Mouse (Mus musculus): ENCODE measurements around the gene Hist1h3h. TPM values are rescaled to one million over a fixed set of nuclear protein-coding genes. Genes with fewer than 3 reads are reported as not detected.
A peak's percentile ranks its signal among the peaks of the same experiment; 100 is the strongest.
"Not testable (repeated sequence)": the region's sequence is repeated elsewhere in the genome, so short reads cannot be mapped to it uniquely, and the experiment has no call there.

The Hist1h3h gene
- polyA plus RNA-seq, 1 experiment from 2014 or later: 9.5 TPM

- DNase-seq (ENCODE audit: low spot score): peak; percentile 64
- Histone ChIP-seq H3K9ac (ENCODE audit: low read depth, low read length) (peak overlapping the region; percentile 67), H3K4me2 (ENCODE audit: low read depth, low read length) (peak overlapping the region; percentile 76), H3K4me3 (ENCODE audit: low read depth, low read length) (peak overlapping the region; percentile 44), H3K27ac (replicated peaks; ENCODE audit: low read depth, low read length) (peak overlapping the region; percentile 92)
- not testable (repeated sequence) for ATAC-seq (ENCODE audit: low read depth); H3K9me3 ChIP-seq (ENCODE audit: control insufficient read depth, low read length); H3K36me3 ChIP-seq (ENCODE audit: control insufficient read depth, insufficient read depth, low read length); H3K4me1 ChIP-seq (ENCODE audit: control insufficient read depth, insufficient read depth, low read length); H3K27me3 ChIP-seq (replicated peaks; ENCODE audit: control insufficient read depth, insufficient read depth, low read length)
- WGBS: 0% methylated on average over 14 of the region's 26 CpGs
These were observed 37.0 kb downstream of the Hist1h3h start for GRCm38 (mm10) chr13:21754294-21755001.

GRCm38 (mm10) chr13:21755707-21756106 lies 38.2 kb downstream of the Hist1h3h start:
- H3K4me1 ChIP-seq (ENCODE audit: control insufficient read depth, insufficient read depth, low read length): peaks cover 7% of the 10 kb centered on the region; the same call in 1 of the 2 replicates
- H3K4me2 ChIP-seq (ENCODE audit: low read depth, low read length): peak overlapping the region; percentile 65
- H3K4me3 ChIP-seq (ENCODE audit: low read depth, low read length): no peak overlapping the region; the same call in 1 of the 2 replicates
- H3K27me3 ChIP-seq (replicated peaks; ENCODE audit: control insufficient read depth, insufficient read depth, low read length): no peaks in the 10 kb centered on the region
- no peaks in the 10 kb centered on the region for H3K36me3 ChIP-seq (ENCODE audit: control insufficient read depth, insufficient read depth, low read length)
- no peak overlapping the region for H3K27ac ChIP-seq (replicated peaks; ENCODE audit: low read depth, low read length)
- 52% methylated on average over 1 of the region's 1 CpGs for WGBS
- DNase-seq (ENCODE audit: low spot score) (no peak), ATAC-seq (ENCODE audit: low read depth) (no peak)
- no peak overlapping the region; the same call in 1 of the 2 replicates for H3K9ac ChIP-seq (ENCODE audit: low read depth, low read length)
- H3K9me3 ChIP-seq (ENCODE audit: control insufficient read depth, low read length): no peaks in the 10 kb centered on the region

Small RNAs within 50 kb of the gene (microRNA-seq; reads per million reads assigned to microRNA genes)
- not detected for gene Gm44357 (ENCODE audit: borderline number of aligned reads)
- not detected for gene Gm44367 (ENCODE audit: borderline number of aligned reads)
- gene Gm44454 (ENCODE audit: borderline number of aligned reads): not detected

Other genes starting within 250 kb of the Hist1h3h start
- gene Nkapl, start 249.2 kb upstream of the Hist1h3h start, polyA plus RNA-seq (2014; fragmentation: Nextera tagmentation; extraction: Ambion mirVana): 2.7 and 2.9 TPM in 2 replicates
- 3.3 and 3.4 TPM in 2 replicates for gene Zkscan4, start 238.8 kb upstream of the Hist1h3h start, polyA plus RNA-seq (2014; fragmentation: Nextera tagmentation; extraction: Ambion mirVana)
- gene Gm10065, start 238.2 kb upstream of the Hist1h3h start, polyA plus RNA-seq (2014; fragmentation: Nextera tagmentation; extraction: Ambion mirVana): not detected in 2 replicates
- 0.11 and 0.79 TPM in 2 replicates for gene AK157302, start 222.4 kb upstream of the Hist1h3h start, polyA plus RNA-seq (2014; fragmentation: Nextera tagmentation; extraction: Ambion mirVana)
- gene Gm11273, start 216.2 kb upstream of the Hist1h3h start, polyA plus RNA-seq (2014; fragmentation: Nextera tagmentation; extraction: Ambion mirVana): 5.9 and 6.8 TPM in 2 replicates
- 8.5 and 9.8 TPM in 2 replicates for gene Zkscan8, start 186.5 kb upstream of the Hist1h3h start, polyA plus RNA-seq (2014; fragmentation: Nextera tagmentation; extraction: Ambion mirVana)
- 0.14 and 0.28 TPM in 2 replicates for gene Olfr1366, start 174.9 kb upstream of the Hist1h3h start, polyA plus RNA-seq (2014; fragmentation: Nextera tagmentation; extraction: Ambion mirVana)
- gene Olfr1535, start 157.8 kb upstream of the Hist1h3h start, polyA plus RNA-seq (2014; fragmentation: Nextera tagmentation; extraction: Ambion mirVana): 0.12 TPM in 1 of 2 replicates, not detected in the other
- not detected in 2 replicates for gene Olfr1364, start 135.9 kb upstream of the Hist1h3h start, polyA plus RNA-seq (2014; fragmentation: Nextera tagmentation; extraction: Ambion mirVana)
- not detected in 2 replicates for gene Olfr1362, start 103.6 kb upstream of the Hist1h3h start, polyA plus RNA-seq (2014; fragmentation: Nextera tagmentation; extraction: Ambion mirVana)
- not detected in 2 replicates for gene Olfr11, start 75.1 kb upstream of the Hist1h3h start, polyA plus RNA-seq (2014; fragmentation: Nextera tagmentation; extraction: Ambion mirVana)
- gene Olfr1361, start 54.3 kb upstream of the Hist1h3h start, polyA plus RNA-seq (2014; fragmentation: Nextera tagmentation; extraction: Ambion mirVana): 0.12 and 0.25 TPM in 2 replicates
- gene Olfr1360, start 40.3 kb upstream of the Hist1h3h start, polyA plus RNA-seq (2014; fragmentation: Nextera tagmentation; extraction: Ambion mirVana): not detected in 2 replicates
- 0.31 TPM in 1 of 2 replicates, not detected in the other for gene Olfr1359, start 19.5 kb upstream of the Hist1h3h start, polyA plus RNA-seq (2014; fragmentation: Nextera tagmentation; extraction: Ambion mirVana)
- 1.4 and 1.8 TPM in 2 replicates for gene Hist1h2bl, start 1.5 kb upstream of the Hist1h3h start, polyA plus RNA-seq (2014; fragmentation: Nextera tagmentation; extraction: Ambion mirVana)
- gene Hist1h2ai, start 1.2 kb upstream of the Hist1h3h start, polyA plus RNA-seq (2014; fragmentation: Nextera tagmentation; extraction: Ambion mirVana): 10.8 and 14.8 TPM in 2 replicates
- gene Hist1h2bm, start 4.4 kb downstream of the Hist1h3h start, polyA plus RNA-seq (2014; fragmentation: Nextera tagmentation; extraction: Ambion mirVana): 2.2 and 2.9 TPM in 2 replicates
- gene Hist1h4j, start 17.4 kb downstream of the Hist1h3h start, polyA plus RNA-seq (2014; fragmentation: Nextera tagmentation; extraction: Ambion mirVana): 1.2 TPM in 2 replicates
- gene Hist1h4k, start 32.8 kb downstream of the Hist1h3h start, polyA plus RNA-seq (2014; fragmentation: Nextera tagmentation; extraction: Ambion mirVana): 3.8 and 6.2 TPM in 2 replicates
- 5.5 and 8.4 TPM in 2 replicates for gene Hist1h2ak, start 36.2 kb downstream of the Hist1h3h start, polyA plus RNA-seq (2014; fragmentation: Nextera tagmentation; extraction: Ambion mirVana)
- 3.5 and 4.1 TPM in 2 replicates for gene Hist1h2bn, start 36.5 kb downstream of the Hist1h3h start, polyA plus RNA-seq (2014; fragmentation: Nextera tagmentation; extraction: Ambion mirVana)
- 10.0 and 11.8 TPM in 2 replicates for gene Hist1h1b, start 63.0 kb downstream of the Hist1h3h start, polyA plus RNA-seq (2014; fragmentation: Nextera tagmentation; extraction: Ambion mirVana)
- gene Hist1h3i, start 65.7 kb downstream of the Hist1h3h start, polyA plus RNA-seq (2014; fragmentation: Nextera tagmentation; extraction: Ambion mirVana): 127 and 141 TPM in 2 replicates
- gene Hist1h2an, start 69.6 kb downstream of the Hist1h3h start, polyA plus RNA-seq (2014; fragmentation: Nextera tagmentation; extraction: Ambion mirVana): 6.0 and 6.4 TPM in 2 replicates
- 0.56 and 0.61 TPM in 2 replicates for gene Hist1h2bp, start 69.8 kb downstream of the Hist1h3h start, polyA plus RNA-seq (2014; fragmentation: Nextera tagmentation; extraction: Ambion mirVana)
- gene Hist1h2bq, start 92.5 kb downstream of the Hist1h3h start, polyA plus RNA-seq (2014; fragmentation: Nextera tagmentation; extraction: Ambion mirVana): 13.6 and 14.1 TPM in 2 replicates
- not detected in 2 replicates for gene Hist1h2ao, start 92.8 kb downstream of the Hist1h3h start, polyA plus RNA-seq (2014; fragmentation: Nextera tagmentation; extraction: Ambion mirVana)
- not detected in 2 replicates for gene Hist1h4m, start 94.1 kb downstream of the Hist1h3h start, polyA plus RNA-seq (2014; fragmentation: Nextera tagmentation; extraction: Ambion mirVana)
- gene Hist1h4n, start 114.5 kb downstream of the Hist1h3h start, polyA plus RNA-seq (2014; fragmentation: Nextera tagmentation; extraction: Ambion mirVana): 14.1 and 16.4 TPM in 2 replicates
- gene Hist1h2ap, start 115.8 kb downstream of the Hist1h3h start, polyA plus RNA-seq (2014; fragmentation: Nextera tagmentation; extraction: Ambion mirVana): 2,692 and 2,964 TPM in 2 replicates
- 13.5 and 14.4 TPM in 2 replicates for gene Hist1h2br, start 116.1 kb downstream of the Hist1h3h start, polyA plus RNA-seq (2014; fragmentation: Nextera tagmentation; extraction: Ambion mirVana)
- 7.6 and 8.9 TPM in 2 replicates for gene Zfp184, start 227.4 kb downstream of the Hist1h3h start, polyA plus RNA-seq (2014; fragmentation: Nextera tagmentation; extraction: Ambion mirVana)

All from embryonic facial prominence, embryonic 14.5 days (tissue).